Mouse (Mus musculus) heart, adult 2 months (tissue): ENCODE data around the gene Efcab2.

ENCODE experiments used
- CTCF ChIP-seq: fragments of 200-600 bp; IDR thresholded peaks from 2 replicates; pipeline ENCODE4 v1.8.1; 2022; ENCODE audit warnings: antibody characterized with exemption, mild to moderate bottlenecking, moderate library complexity
- EP300 ChIP-seq: fragments of 200-500 bp; IDR thresholded peaks from 2 replicates; pipeline ENCODE4 v1.6.1; 2011; ENCODE audit warnings: low read depth, low read length, control low read depth; ENCODE audit not compliant: insufficient read depth
- POLR2A ChIP-seq: fragments of 200-500 bp; IDR thresholded peaks from 2 replicates; pipeline ENCODE4 v1.6.1; 2011; ENCODE audit warnings: mild to moderate bottlenecking, low read depth, low read length, control low read depth; ENCODE audit not compliant: insufficient read depth

DNA sequence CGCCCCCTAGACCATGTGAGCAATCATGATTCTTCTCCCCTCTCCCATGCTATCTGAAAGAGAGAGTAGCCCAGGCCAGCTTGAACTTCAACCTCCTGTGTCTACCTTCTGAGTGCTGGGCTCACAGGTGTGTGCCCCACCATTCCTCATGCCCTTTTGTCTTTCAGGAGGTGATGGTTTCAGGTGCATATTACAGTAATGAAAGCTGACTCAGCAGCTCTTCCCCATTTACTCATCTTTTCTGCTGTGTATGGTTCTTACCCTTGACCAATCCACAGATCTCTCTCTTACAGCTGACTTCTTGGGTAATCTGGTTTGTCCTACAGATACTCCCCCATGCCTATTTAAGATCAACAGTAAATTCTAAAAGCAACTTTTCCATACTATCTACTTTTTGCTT, 26.7 kb upstream of the Efcab2 start:
- TF ChIP-seq POLR2A = no peak
- TF ChIP-seq CTCF = no peak
- TF ChIP-seq EP300 = no peak
